Mouse (Mus musculus) testis, adult 10 weeks (tissue): ENCODE results near the gene Chat. TPM values are rescaled to one million over a fixed set of nuclear protein-coding genes. Genes with fewer than 3 reads are reported as not detected.

ENCODE experiments used
- polyA plus RNA-seq: library from polyadenylated mRNA; stranded (reverse); fragments of 350-450 nt; fragmentation: Illumina TruSeq; extraction: RNeasy Lipid Tissue Mini Kit (QIAGEN cat#74804); gene quantifications from one replicate; pipeline ENCODE4 v1.2.3, GENCODE M21; 2014; ENCODE audit warnings: low read depth, low replicate concordance

Gene Chat
- not detected for polyA plus RNA-seq

GRCm38 (mm10) chr14:32465889-32466288, at the start of gene Chat:
Gene Chat, minus strand, starts transcription at chr14:32465989.

GRCm38 (mm10) chr14:32513336-32514032, 47.7 kb upstream of the Chat start, which contains the start of gene Ercc6:
Gene Ercc6, plus strand, starts transcription at chr14:32513521.

GRCm38 (mm10) chr14:32464601-32465505, 936 bp downstream of the Chat start, which contains the start of gene Slc18a3:
Gene Slc18a3, minus strand, starts transcription at chr14:32464850.

GRCm38 (mm10) chr14:32388196-32388595, 77.6 kb downstream of the Chat start, which contains the start of gene 1700024G13Rik:
Gene 1700024G13Rik, minus strand, starts transcription at chr14:32388391.

Other genes with a start within 250 kb of the Chat start
- gene Ogdhl, start 144.0 kb downstream of the Chat start, polyA plus RNA-seq: 2.7 TPM
- 44.3 TPM for gene 1700024G13Rik, start 77.6 kb downstream of the Chat start, polyA plus RNA-seq
- not detected for gene Slc18a3, start 1.1 kb downstream of the Chat start, polyA plus RNA-seq
- gene Ercc6, start 47.5 kb upstream of the Chat start, polyA plus RNA-seq: 16.2 TPM
- not detected for gene Prrxl1, start 133.4 kb upstream of the Chat start, polyA plus RNA-seq
- gene 3425401B19Rik, start 219.3 kb upstream of the Chat start, polyA plus RNA-seq: 0.04 TPM